Mouse (Mus musculus): ENCODE data around the gene Kdm6a. TPM values are rescaled to one million over a fixed set of nuclear protein-coding genes. Genes with fewer than 3 reads are reported as not detected.

Gene Kdm6a
- total and polyA plus RNA-seq, 3 experiments = 19.6 to 20.1 TPM; not detected in 1

Other genes starting within 250 kb of the Kdm6a start
- gene Dusp21, start 16.7 kb upstream of the Kdm6a start, total RNA-seq (2012; rRNA removed) = not detected in 2 replicates
- gene Dusp21, start 16.7 kb upstream of the Kdm6a start, polyA plus RNA-seq (2012; ENCODE audit: insufficient read depth in 1 of 2, insufficient read length in 2 of 2, low read depth in 1 of 2, low replicate concordance in 2 of 2, missing spikeins in 1 of 2) = not detected

Data from MEL (cell line).